Mouse (Mus musculus): ENCODE measurements around the gene Ntrk3. TPM values are rescaled to one million over a fixed set of nuclear protein-coding genes. Genes with fewer than 3 reads are reported as not detected.

Gene Ntrk3
- polyA plus RNA-seq, 1 experiment from 2014 or later = 1.2 TPM

GRCm38 (mm10) chr7:78707122-78707521 lies 30.7 kb downstream of the Ntrk3 start:
- ATAC-seq = no peak
- no peak for TF ChIP-seq CTCF (IDR thresholded peaks at IDR 0.05; ENCODE audit: low read depth)
- no peaks in the 10 kb centered on the region for H3K4me1 ChIP-seq (replicated peaks; ENCODE audit: control insufficient read depth, insufficient read depth, low read length)

GRCm38 (mm10) chr7:78702676-78703075 lies 35.1 kb downstream of the Ntrk3 start:
- 49% methylated on average over 6 of the region's 6 CpGs for whole genome bisulfite sequencing
- Histone ChIP-seq H3K36me3 (ENCODE audit: control insufficient read depth, insufficient read depth) (no peaks in the 10 kb centered on the region), H3K4me2 (replicated peaks; ENCODE audit: low read depth) (no peak overlapping the region), H3K9me3 (ENCODE audit: control insufficient read depth) (no peaks in the 10 kb centered on the region), H3K4me1 (replicated peaks; ENCODE audit: control insufficient read depth, insufficient read depth, low read length) (no peaks in the 10 kb centered on the region), H3K9ac (ENCODE audit: low read depth, low read length) (no peak overlapping the region), H3K4me3 (ENCODE audit: low read depth, low read length) (no peak overlapping the region), H3K27ac (ENCODE audit: low read depth, low read length) (no peak overlapping the region), H3K27me3 (replicated peaks; ENCODE audit: control insufficient read depth, insufficient read depth, low read length) (no peaks in the 10 kb centered on the region)
- ATAC-seq = no peak
- no peak for TF ChIP-seq CTCF (IDR thresholded peaks at IDR 0.05; ENCODE audit: low read depth)

More at GRCm38 (mm10) chr7:78707122-78707521, 30.7 kb downstream of the Ntrk3 start:
- Histone ChIP-seq H3K4me3 (ENCODE audit: low read depth, low read length) (no peak overlapping the region), H3K36me3 (ENCODE audit: control insufficient read depth, insufficient read depth) (no peaks in the 10 kb centered on the region), H3K9me3 (ENCODE audit: control insufficient read depth) (no peaks in the 10 kb centered on the region), H3K27ac (ENCODE audit: low read depth, low read length) (no peak overlapping the region), H3K4me2 (replicated peaks; ENCODE audit: low read depth) (no peak overlapping the region), H3K9ac (ENCODE audit: low read depth, low read length) (no peak overlapping the region), H3K27me3 (replicated peaks; ENCODE audit: control insufficient read depth, insufficient read depth, low read length) (no peaks in the 10 kb centered on the region)
- 80% methylated on average over 3 of the region's 3 CpGs for WGBS

GRCm38 (mm10) chr7:78695200-78695599 lies 42.6 kb downstream of the Ntrk3 start:
- no peaks in the 10 kb centered on the region for H3K36me3 ChIP-seq (ENCODE audit: control insufficient read depth, insufficient read depth)
- 75% methylated on average over 3 of the region's 3 CpGs for WGBS

GRCm38 (mm10) chr7:78693148-78693547 lies 44.7 kb downstream of the Ntrk3 start:
- no peak for ATAC-seq
- Histone ChIP-seq H3K27me3 (replicated peaks; ENCODE audit: control insufficient read depth, insufficient read depth, low read length) (no peaks in the 10 kb centered on the region), H3K36me3 (ENCODE audit: control insufficient read depth, insufficient read depth) (no peaks in the 10 kb centered on the region), H3K4me3 (ENCODE audit: low read depth, low read length) (no peak overlapping the region), H3K4me2 (replicated peaks; ENCODE audit: low read depth) (no peak overlapping the region), H3K9me3 (ENCODE audit: control insufficient read depth) (no peaks in the 10 kb centered on the region), H3K27ac (ENCODE audit: low read depth, low read length) (no peak overlapping the region), H3K9ac (ENCODE audit: low read depth, low read length) (no peak overlapping the region), H3K4me1 (replicated peaks; ENCODE audit: control insufficient read depth, insufficient read depth, low read length) (no peaks in the 10 kb centered on the region)
- TF ChIP-seq CTCF (IDR thresholded peaks at IDR 0.05; ENCODE audit: low read depth) = no peak
- WGBS = 32% methylated on average over 1 of the region's 1 CpGs

More at GRCm38 (mm10) chr7:78695200-78695599, 42.6 kb downstream of the Ntrk3 start:
- H3K4me3 ChIP-seq (ENCODE audit: low read depth, low read length) = no peak overlapping the region
- no peaks in the 10 kb centered on the region for H3K9me3 ChIP-seq (ENCODE audit: control insufficient read depth)
- no peak for TF ChIP-seq CTCF (IDR thresholded peaks at IDR 0.05; ENCODE audit: low read depth)
- no peak overlapping the region for H3K9ac ChIP-seq (ENCODE audit: low read depth, low read length)
- ATAC-seq = no peak
- H3K4me1 ChIP-seq (replicated peaks; ENCODE audit: control insufficient read depth, insufficient read depth, low read length) = no peaks in the 10 kb centered on the region
- no peaks in the 10 kb centered on the region for H3K27me3 ChIP-seq (replicated peaks; ENCODE audit: control insufficient read depth, insufficient read depth, low read length)
- H3K27ac ChIP-seq (ENCODE audit: low read depth, low read length) = no peak overlapping the region
- H3K4me2 ChIP-seq (replicated peaks; ENCODE audit: low read depth) = no peak overlapping the region

GRCm38 (mm10) chr7:78690956-78691355 lies 46.9 kb downstream of the Ntrk3 start:
- WGBS = 40% methylated on average over 3 of the region's 3 CpGs
- H3K4me2 ChIP-seq (replicated peaks; ENCODE audit: low read depth) = no peak overlapping the region
- no peaks in the 10 kb centered on the region for H3K9me3 ChIP-seq (ENCODE audit: control insufficient read depth)
- no peak overlapping the region for H3K27ac ChIP-seq (ENCODE audit: low read depth, low read length)
- no peak for TF ChIP-seq CTCF (IDR thresholded peaks at IDR 0.05; ENCODE audit: low read depth)
- ATAC-seq = no peak
- no peak overlapping the region for H3K9ac ChIP-seq (ENCODE audit: low read depth, low read length)
- no peak overlapping the region for H3K4me3 ChIP-seq (ENCODE audit: low read depth, low read length)
- H3K36me3 ChIP-seq (ENCODE audit: control insufficient read depth, insufficient read depth) = no peaks in the 10 kb centered on the region
- no peaks in the 10 kb centered on the region for H3K4me1 ChIP-seq (replicated peaks; ENCODE audit: control insufficient read depth, insufficient read depth, low read length)
- H3K27me3 ChIP-seq (replicated peaks; ENCODE audit: control insufficient read depth, insufficient read depth, low read length) = no peaks in the 10 kb centered on the region

GRCm38 (mm10) chr7:78684943-78685342 lies 52.9 kb downstream of the Ntrk3 start:
- Histone ChIP-seq H3K9ac (ENCODE audit: low read depth, low read length) (no peak overlapping the region), H3K4me2 (replicated peaks; ENCODE audit: low read depth) (no peak overlapping the region), H3K4me3 (ENCODE audit: low read depth, low read length) (no peak overlapping the region), H3K27me3 (replicated peaks; ENCODE audit: control insufficient read depth, insufficient read depth, low read length) (no peaks in the 10 kb centered on the region), H3K9me3 (ENCODE audit: control insufficient read depth) (no peaks in the 10 kb centered on the region), H3K36me3 (ENCODE audit: control insufficient read depth, insufficient read depth) (no peaks in the 10 kb centered on the region), H3K27ac (ENCODE audit: low read depth, low read length) (no peak overlapping the region), H3K4me1 (replicated peaks; ENCODE audit: control insufficient read depth, insufficient read depth, low read length) (no peaks in the 10 kb centered on the region)
- TF ChIP-seq CTCF (IDR thresholded peaks at IDR 0.05; ENCODE audit: low read depth) = no peak
- ATAC-seq = no peak
- WGBS = 63% methylated on average over 6 of the region's 6 CpGs

GRCm38 (mm10) chr7:78680871-78681270 lies 56.9 kb downstream of the Ntrk3 start:
- ATAC-seq = no peak
- no peak overlapping the region for H3K4me2 ChIP-seq (replicated peaks; ENCODE audit: low read depth)
- TF ChIP-seq CTCF (IDR thresholded peaks at IDR 0.05; ENCODE audit: low read depth) = no peak
- H3K9ac ChIP-seq (ENCODE audit: low read depth, low read length) = no peak overlapping the region
- no peaks in the 10 kb centered on the region for H3K4me1 ChIP-seq (replicated peaks; ENCODE audit: control insufficient read depth, insufficient read depth, low read length)
- no peaks in the 10 kb centered on the region for H3K36me3 ChIP-seq (ENCODE audit: control insufficient read depth, insufficient read depth)
- H3K27ac ChIP-seq (ENCODE audit: low read depth, low read length) = no peak overlapping the region
- no peaks in the 10 kb centered on the region for H3K27me3 ChIP-seq (replicated peaks; ENCODE audit: control insufficient read depth, insufficient read depth, low read length)
- H3K4me3 ChIP-seq (ENCODE audit: low read depth, low read length) = no peak overlapping the region
- H3K9me3 ChIP-seq (ENCODE audit: control insufficient read depth) = no peaks in the 10 kb centered on the region
- 86% methylated on average over 2 of the region's 2 CpGs for WGBS

All from intestine, postnatal 0 days (tissue).